Mouse (Mus musculus) hindbrain, postnatal 0 days (tissue): Measurements from ENCODE around the gene Cebpe. TPM values are rescaled to one million over a fixed set of nuclear protein-coding genes. Genes with fewer than 3 reads are reported as not detected.

ENCODE experiments used
- ATAC-seq: fragments of 200-750 bp; cut with Nextera tagmentation; 2 replicates; pipeline ENCODE4 v1.8.0; 2017; ENCODE audit warnings: mild to moderate bottlenecking, moderate TSS enrichment, moderate library complexity
- DNase-seq: peaks from one replicate; pipeline ENCODE4 v3.0.0-alpha.2; 2015; ENCODE audit warnings: low spot score
- H3K27ac ChIP-seq: fragments of 300-500 bp; sonication (generic); 2 replicates; pipeline ENCODE4 v1.5.1; 2014; ENCODE audit warnings: mild to moderate bottlenecking
- H3K27me3 ChIP-seq: fragments of 300-500 bp; sonication (generic); 2 replicates; pipeline ENCODE4 v1.6.1; 2014; ENCODE audit warnings: low read length, mixed read lengths; ENCODE audit not compliant: insufficient read depth
- H3K36me3 ChIP-seq: fragments of 300-500 bp; sonication (generic); 2 replicates; pipeline ENCODE4 v1.6.1; 2014; ENCODE audit warnings: low read length, mixed read lengths; ENCODE audit not compliant: insufficient read depth
- H3K4me1 ChIP-seq: fragments of 300-500 bp; sonication (generic); 2 replicates; pipeline ENCODE4 v1.6.1; 2014; ENCODE audit warnings: antibody characterized with exemption, low read length, mixed read lengths; ENCODE audit not compliant: insufficient read depth
- H3K4me2 ChIP-seq: fragments of 300-500 bp; sonication (generic); 2 replicates; pipeline ENCODE4 v1.6.1; 2014; ENCODE audit warnings: low read depth, mild to moderate bottlenecking, low read length, moderate library complexity, mixed read lengths
- H3K4me3 ChIP-seq: fragments of 300-500 bp; sonication (generic); 2 replicates; pipeline ENCODE4 v1.5.1; 2014; ENCODE audit warnings: low read length
- H3K9ac ChIP-seq: fragments of 300-500 bp; sonication (generic); replicated peaks from 2 replicates; pipeline ENCODE4 v1.6.1; 2014; ENCODE audit warnings: mild to moderate bottlenecking, low read length, moderate library complexity, mixed read lengths
- H3K9me3 ChIP-seq: fragments of 300-500 bp; sonication (generic); 2 replicates; pipeline ENCODE4 v1.6.1; 2016; ENCODE audit warnings: low read length, mixed read lengths
- CTCF ChIP-seq: IDR thresholded peaks from 2 replicates; pipeline ENCODE4 v1.5.1; 2016; ENCODE audit warnings: antibody characterized with exemption, control low read depth, low read depth
- WGBS: fragments of 180-500 bp; shearing (Covaris S2); extraction: QIAGEN DNeasy Blood & Tissue Kit; methylation state at CpG from one replicate; pipeline ENCODE4 v1.1.7; 2014; 5-methylcytosine and 5-hydroxymethylcytosine counted together
- polyA plus RNA-seq: library from polyadenylated mRNA; unstranded; fragments of >200 nt; fragmentation: Nextera tagmentation; extraction: Ambion mirVana; gene quantifications from 2 replicates; pipeline ENCODE4 v1.2.1, GENCODE M21; 2015
- total RNA-seq: library from RNA; depleted of rRNA; stranded (reverse); fragments of >200 nt; gene quantifications from 2 replicates; pipeline ENCODE4 v1.2.3, GENCODE M21; 2014

Gene Cebpe
- total and polyA plus RNA-seq, 2 experiments from 2014 or later = not detected

- peak; percentile 92 for DNase-seq
- H3K9ac ChIP-seq = peak overlapping the region; percentile 43; the same call in 1 of the 2 replicates
These were observed 2.1 kb upstream of the Cebpe start for GRCm38 (mm10) chr14:54714121-54714520.

GRCm38 (mm10) chr14:54712861-54713260 lies 887 bp upstream of the Cebpe start:
- no peak overlapping the region for H3K4me3 ChIP-seq
- WGBS = 78% methylated on average over 8 of the region's 8 CpGs
- H3K4me2 ChIP-seq = no peak overlapping the region
- no peak overlapping the region for H3K27ac ChIP-seq
- no peak for ATAC-seq
- H3K4me1 ChIP-seq = no peaks in the 10 kb centered on the region
- no peaks in the 10 kb centered on the region for H3K9me3 ChIP-seq
- TF ChIP-seq CTCF = no peak
- H3K36me3 ChIP-seq = no peaks in the 10 kb centered on the region
- H3K27me3 ChIP-seq = no peaks in the 10 kb centered on the region
- no peak overlapping the region for H3K9ac ChIP-seq
- DNase-seq = no peak

More at GRCm38 (mm10) chr14:54714121-54714520, 2.1 kb upstream of the Cebpe start:
- H3K27me3 ChIP-seq = no peaks in the 10 kb centered on the region
- H3K4me1 ChIP-seq = no peaks in the 10 kb centered on the region
- H3K36me3 ChIP-seq = no peaks in the 10 kb centered on the region
- peak overlapping the region; percentile 74 for H3K4me2 ChIP-seq
- H3K4me3 ChIP-seq = peak overlapping the region; percentile 37
- H3K9me3 ChIP-seq = no peaks in the 10 kb centered on the region
- peak overlapping the region; percentile 73; the same call in 1 of the 2 replicates for H3K27ac ChIP-seq
- ATAC-seq = peak; percentile 80
- TF ChIP-seq CTCF = peak; percentile 90
- 2% methylated on average over 13 of the region's 13 CpGs for WGBS

GRCm38 (mm10) chr14:54709054-54709453 lies 2.9 kb downstream of the Cebpe start:
- ATAC-seq = no peak
- 88% methylated on average over 9 of the region's 9 CpGs for WGBS
- no peak for TF ChIP-seq CTCF

GRCm38 (mm10) chr14:54706589-54707320 lies 5.2 kb downstream of the Cebpe start:
- no peak overlapping the region for H3K27ac ChIP-seq
- no peak for TF ChIP-seq CTCF
- no peak for ATAC-seq
- H3K4me1 ChIP-seq = no peaks in the 10 kb centered on the region
- no peaks in the 10 kb centered on the region for H3K27me3 ChIP-seq
- H3K9me3 ChIP-seq = no peaks in the 10 kb centered on the region
- no peak overlapping the region for H3K4me2 ChIP-seq
- no peak overlapping the region for H3K9ac ChIP-seq
- no peak overlapping the region for H3K4me3 ChIP-seq
- no peak for DNase-seq
- H3K36me3 ChIP-seq = no peaks in the 10 kb centered on the region
- 49% methylated on average over 16 of the region's 17 CpGs for WGBS

More at GRCm38 (mm10) chr14:54709054-54709453, 2.9 kb downstream of the Cebpe start:
- Histone ChIP-seq H3K4me2 (no peak overlapping the region), H3K36me3 (no peaks in the 10 kb centered on the region), H3K4me3 (no peak overlapping the region), H3K27ac (no peak overlapping the region), H3K27me3 (no peaks in the 10 kb centered on the region), H3K9ac (no peak overlapping the region), H3K9me3 (no peaks in the 10 kb centered on the region), H3K4me1 (no peaks in the 10 kb centered on the region)
- no peak for DNase-seq

- H3K9ac ChIP-seq = no peak overlapping the region
- no peaks in the 10 kb centered on the region for H3K4me1 ChIP-seq
- no peak for TF ChIP-seq CTCF
- H3K36me3 ChIP-seq = no peaks in the 10 kb centered on the region
- no peaks in the 10 kb centered on the region for H3K27me3 ChIP-seq
- no peaks in the 10 kb centered on the region for H3K9me3 ChIP-seq
- no peak overlapping the region for H3K27ac ChIP-seq
- no peak overlapping the region for H3K4me3 ChIP-seq
- no peak overlapping the region for H3K4me2 ChIP-seq
- DNase-seq (no peak), ATAC-seq (no peak)
- WGBS = 62% methylated on average over 5 of the region's 5 CpGs
These were observed 6.1 kb downstream of the Cebpe start for GRCm38 (mm10) chr14:54705844-54706243.

- Histone ChIP-seq H3K4me2 (no peak overlapping the region), H3K36me3 (no peaks in the 10 kb centered on the region), H3K4me1 (no peaks in the 10 kb centered on the region), H3K27me3 (no peaks in the 10 kb centered on the region), H3K27ac (no peak overlapping the region), H3K9me3 (no peaks in the 10 kb centered on the region), H3K9ac (no peak overlapping the region), H3K4me3 (no peak overlapping the region)
- TF ChIP-seq CTCF = no peak
- ATAC-seq (no peak), DNase-seq (no peak)
- WGBS = 67% methylated on average over 10 of the region's 10 CpGs
These were observed 8.8 kb downstream of the Cebpe start for GRCm38 (mm10) chr14:54703207-54703606.

- Histone ChIP-seq H3K4me3 (no peak overlapping the region), H3K9ac (no peak overlapping the region), H3K27ac (no peak overlapping the region), H3K4me1 (no peaks in the 10 kb centered on the region), H3K9me3 (no peaks in the 10 kb centered on the region), H3K36me3 (no peaks in the 10 kb centered on the region), H3K27me3 (no peaks in the 10 kb centered on the region), H3K4me2 (no peak overlapping the region)
- 8% methylated on average over 6 of the region's 6 CpGs for WGBS
- peak; percentile 88 for TF ChIP-seq CTCF
- 0 out of 2 replicates have a peak, but pooled peaks have one; percentile 32 for ATAC-seq
- peak; percentile 72 for DNase-seq
These were observed 10.7 kb downstream of the Cebpe start for GRCm38 (mm10) chr14:54701298-54701697.
